Mouse (Mus musculus): ENCODE data around the gene Trmt1. TPM values are rescaled to one million over a fixed set of nuclear protein-coding genes. Genes with fewer than 3 reads are reported as not detected.

Trmt1 gene
- total and polyA plus RNA-seq, 3 experiments = 77.0 to 160 (median 157) TPM

DNA sequence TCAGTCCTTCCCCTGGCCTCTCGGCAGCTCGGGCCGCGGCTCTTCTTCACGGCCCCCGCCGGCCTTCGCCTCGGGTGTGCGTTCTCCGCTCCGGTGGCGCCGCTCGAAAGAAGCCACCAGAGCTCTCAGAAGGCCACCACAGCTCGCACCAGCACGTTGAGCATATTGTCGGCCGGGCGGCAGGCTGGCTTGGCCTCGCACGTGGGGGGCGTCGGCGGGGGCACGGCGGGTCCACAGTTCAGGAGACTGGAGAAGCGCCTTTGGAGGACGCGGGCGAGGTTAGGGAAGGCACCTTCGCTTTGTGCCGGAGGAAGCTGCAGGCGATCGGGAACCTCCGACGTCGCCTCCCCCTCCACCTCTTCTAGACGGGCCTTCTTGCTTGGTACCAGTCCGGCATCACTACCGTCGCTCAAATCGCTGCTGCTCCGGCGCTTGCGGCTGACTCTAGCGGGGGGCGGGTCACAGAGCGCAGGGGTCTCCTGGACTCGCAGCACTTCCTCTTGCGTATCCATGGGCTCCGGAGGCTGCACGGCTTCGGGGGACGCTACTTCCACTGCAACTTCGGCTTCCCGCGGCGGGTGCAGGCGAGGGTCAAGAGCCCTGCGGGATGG, 24.0 kb upstream of the Trmt1 start:
- peak overlapping the region; percentile 95 for H3K9ac ChIP-seq (ENCODE audit: insufficient read depth, low read depth)
- no peaks in the 10 kb centered on the region for H3K9me3 ChIP-seq (replicated peaks; ENCODE audit: low read length)
- H3K79me2 ChIP-seq (replicated peaks; ENCODE audit: control insufficient read depth, extremely low read depth, insufficient read depth, poor library complexity, severe bottlenecking) = peaks cover 23% of the 10 kb centered on the region
- peak overlapping the region; percentile 97 for H3K27ac ChIP-seq (ENCODE audit: insufficient read depth, low read depth)
- in situ Hi-C loops (cut with MboI; ENCODE audit: low pct_ligation_motif_present, low pct_unique_long_range_greater_than_20kb, low sequenced_read_pairs) = no loop called here
- peaks cover 0 to 4% of the 10 kb centered on the region in 2 experiments for H3K36me3 ChIP-seq (replicated peaks in 1 of 2; ENCODE audit: control insufficient read depth in 1 of 2, insufficient read depth in 1 of 2, low read length in 1 of 2)
- peak overlapping the region; percentile 68 to 97 (median 80) for H3K4me3 ChIP-seq (replicated peaks in 1 of 3; ENCODE audit: low read depth in 2 of 3, low read length in 2 of 3, poor library complexity in 1 of 3)
- H3K4me1 ChIP-seq (ENCODE audit: control insufficient read depth in 1 of 2, insufficient read depth in 2 of 2) = peaks cover 8 to 41% of the 10 kb centered on the region in 2 experiments
- dilution Hi-C loops (cut with MboI; ENCODE audit: extremely low pct_ligation_motif_present, extremely low pct_unique_long_range_greater_than_20kb, low sequenced_read_pairs) = no loop called here
- peak; percentile 49 for DNase-seq (ENCODE audit: extremely low read depth)
- 0 out of 2 replicates have a peak overlapping the region, but pooled peaks have one; percentile 82 for H3K4me2 ChIP-seq (ENCODE audit: insufficient read depth, low read depth, poor library complexity, severe bottlenecking)
- no peaks in the 10 kb centered on the region for H3K27me3 ChIP-seq (replicated peaks)
- TF ChIP-seq TBP (conservative IDR thresholded peaks at IDR 0.05; ENCODE audit: low read depth, low read length) = no peak
- TF ChIP-seq TCF12 (IDR thresholded peaks at IDR 0.05; ENCODE audit: low read depth, low read length) = no peak
- no peak for TF ChIP-seq NRF1 (IDR thresholded peaks at IDR 0.05; ENCODE audit: low read depth, low read length)
- TF ChIP-seq CTCF (conservative IDR thresholded peaks at IDR 0.05 in 1 of 2, IDR thresholded peaks at IDR 0.05 in 1 of 2; ENCODE audit: low read depth in 2 of 2, low read length in 2 of 2) = no peak
- no peak for TF ChIP-seq RCOR1 (conservative IDR thresholded peaks at IDR 0.05; ENCODE audit: low read depth, low read length)
- TF ChIP-seq ETS1 (conservative IDR thresholded peaks at IDR 0.05; ENCODE audit: low read depth, low read length) = no peak
- no peak for TF ChIP-seq HCFC1 (IDR thresholded peaks at IDR 0.05; ENCODE audit: low read depth, low read length)
- no peak for TF ChIP-seq BHLHE40 (IDR thresholded peaks at IDR 0.05; ENCODE audit: low read depth, low read length)
- no peak for TF ChIP-seq ZC3H11A (IDR thresholded peaks at IDR 0.05; ENCODE audit: low read depth, low read length)
- no peak for TF ChIP-seq MEF2A (IDR thresholded peaks at IDR 0.05; ENCODE audit: borderline replicate concordance, low read depth, low read length)
- TF ChIP-seq POLR2AphosphoS2 (IDR thresholded peaks at IDR 0.05; ENCODE audit: low read depth, low read length) = no peak
- no peak for TF ChIP-seq ELF1 (IDR thresholded peaks at IDR 0.05; ENCODE audit: low read depth, low read length)
- TF ChIP-seq MYC (IDR thresholded peaks at IDR 0.05; ENCODE audit: low read depth, low read length) = no peak
- TF ChIP-seq PAX5 (IDR thresholded peaks at IDR 0.05; ENCODE audit: low read length) = no peak
- no peak for TF ChIP-seq SMC3 (IDR thresholded peaks at IDR 0.05; ENCODE audit: low read depth, low read length)
- TF ChIP-seq CHD1 (IDR thresholded peaks at IDR 0.05; ENCODE audit: low read depth, low read length) = peak; percentile 79; the same call in 1 of the 2 replicates
- TF ChIP-seq RAD21 (IDR thresholded peaks at IDR 0.05; ENCODE audit: low read depth, low read length) = no peak
- no peak for TF ChIP-seq ZNF384 (IDR thresholded peaks at IDR 0.05; ENCODE audit: low read depth, low read length)
- TF ChIP-seq IRF4 (IDR thresholded peaks at IDR 0.05; ENCODE audit: low read depth, low read length) = no peak
- no peak for TF ChIP-seq JUN (IDR thresholded peaks at IDR 0.05; ENCODE audit: insufficient read depth, low read depth, low read length)
- no peak for TF ChIP-seq E2F4 (IDR thresholded peaks at IDR 0.05; ENCODE audit: insufficient replicate concordance, low read depth, low read length)
- TF ChIP-seq MAFK (IDR thresholded peaks at IDR 0.05; ENCODE audit: insufficient replicate concordance, low read length) = no peak
- TF ChIP-seq MAX (IDR thresholded peaks at IDR 0.05; ENCODE audit: low read length) = peak; percentile 20; the same call in 1 of the 2 replicates
- no peak for TF ChIP-seq POLR2A (IDR thresholded peaks at IDR 0.05; ENCODE audit: low read depth, low read length)
- no peak; the same call in 1 of the 2 replicates for TF ChIP-seq MXI1 (IDR thresholded peaks at IDR 0.05; ENCODE audit: low read depth, low read length)
- TF ChIP-seq USF2 (conservative IDR thresholded peaks at IDR 0.05; ENCODE audit: low read depth, low read length) = no peak
- no peak for TF ChIP-seq ZKSCAN1 (IDR thresholded peaks at IDR 0.05; ENCODE audit: borderline replicate concordance, low read depth, low read length)
- no peak for TF ChIP-seq ZMIZ1 (IDR thresholded peaks at IDR 0.05; ENCODE audit: low read depth, low read length)
- TF ChIP-seq MAZ (IDR thresholded peaks at IDR 0.05; ENCODE audit: low read depth, low read length) = 0 out of 2 replicates have a peak, but pooled peaks have one; percentile 49
- TF ChIP-seq SIN3A (IDR thresholded peaks at IDR 0.05; ENCODE audit: low read length) = no peak; the same call in 1 of the 2 replicates
- TF ChIP-seq KAT2A (IDR thresholded peaks at IDR 0.05; ENCODE audit: insufficient replicate concordance, low read length) = no peak
- TF ChIP-seq GABPA (IDR thresholded peaks at IDR 0.05; ENCODE audit: insufficient replicate concordance, low read depth, low read length) = no peak
- TF ChIP-seq CHD2 (IDR thresholded peaks at IDR 0.05; ENCODE audit: low read length) = no peak; the same call in 1 of the 2 replicates
- TF ChIP-seq EP300 (IDR thresholded peaks at IDR 0.05; ENCODE audit: low read length) = no peak
- no peak for TF ChIP-seq JUND (conservative IDR thresholded peaks at IDR 0.05; ENCODE audit: low read depth, low read length)
- peak; percentile 61; the same call in 1 of the 2 replicates for TF ChIP-seq UBTF (IDR thresholded peaks at IDR 0.05; ENCODE audit: low read depth, low read length)
